Mouse (Mus musculus) gastrocnemius, postnatal 36 days (tissue): ENCODE results near the gene Kank4. TPM values are rescaled to one million over a fixed set of nuclear protein-coding genes. Genes with fewer than 3 reads are reported as not detected.
A peak's percentile ranks its signal among the peaks of the same experiment; 100 is the strongest.
"Not testable (repeated sequence)": the region's sequence is repeated elsewhere in the genome, so short reads cannot be mapped to it uniquely, and the experiment has no call there.

Experiments
- DNase-seq, 2 experiments: peaks; one replicate each; pipeline ENCODE4 v3.0.0; 2022
- intact Hi-C: fragments of 180-260 bp; cut with DNase I; formaldehyde crosslinking; loops from one replicate; pipeline ENCODE4 v1.15.1; 2025
- long read RNA-seq, 2 experiments: library from polyadenylated mRNA; stranded (forward); transcript quantifications; one replicate each; pipeline ENCODE4 v2.0.0; 2021
- total RNA-seq, 2 experiments: library from RNA; stranded (reverse); gene quantifications; 2 replicates each; pipeline ENCODE4 v1.2.3; 2021

Gene Kank4
- total RNA-seq = 1 to 10 TPM in 1 of 2 experiments, under 1 TPM in 1; 0.87 to 1.4 TPM
- long read RNA-seq, experiment 1 = 0 reads
- long read RNA-seq, experiment 2 = 0 reads

DNA sequence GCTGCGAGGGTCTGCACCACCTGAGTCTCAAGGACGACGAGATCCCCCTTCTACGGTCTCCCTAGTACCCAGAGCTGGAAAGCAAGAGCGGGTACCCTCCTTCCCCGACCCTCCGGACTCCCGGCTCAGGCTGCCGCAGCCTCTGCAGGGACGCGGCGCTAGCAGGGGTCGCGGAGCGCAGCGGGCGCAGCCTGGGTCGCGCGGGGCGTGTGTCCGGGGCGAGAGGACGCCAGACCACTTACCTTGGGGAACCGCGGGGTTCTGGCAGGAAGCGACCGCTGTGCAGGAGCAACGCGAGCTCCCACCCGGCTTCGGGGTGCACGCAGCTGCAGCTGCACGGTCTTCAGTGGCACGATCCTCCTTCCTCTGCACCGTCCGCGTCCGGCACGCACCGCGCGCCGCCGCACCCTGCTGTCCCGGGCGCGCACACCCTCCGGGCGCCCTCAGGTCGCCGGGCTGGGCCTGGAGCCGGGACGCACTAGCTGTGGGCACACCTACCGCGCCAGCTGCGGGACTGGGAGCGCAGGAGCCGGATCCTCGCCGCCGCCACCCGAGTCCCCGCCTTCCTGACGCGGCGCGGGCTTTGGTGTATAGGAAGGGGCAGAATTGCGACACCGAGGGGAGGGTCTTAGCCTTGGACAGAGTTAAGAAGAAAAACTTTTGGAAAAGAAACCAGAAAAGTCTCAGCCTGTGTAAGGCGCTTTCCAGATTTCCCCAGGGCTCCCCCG, at the start of gene Kank4:
Gene Kank4 (minus strand): TSS at position 354 of the 728 bp plus-strand sequence.
- peak in 1 of 2 experiments; percentile 21 for DNase-seq
- intact Hi-C loops = no loop called here

DNA sequence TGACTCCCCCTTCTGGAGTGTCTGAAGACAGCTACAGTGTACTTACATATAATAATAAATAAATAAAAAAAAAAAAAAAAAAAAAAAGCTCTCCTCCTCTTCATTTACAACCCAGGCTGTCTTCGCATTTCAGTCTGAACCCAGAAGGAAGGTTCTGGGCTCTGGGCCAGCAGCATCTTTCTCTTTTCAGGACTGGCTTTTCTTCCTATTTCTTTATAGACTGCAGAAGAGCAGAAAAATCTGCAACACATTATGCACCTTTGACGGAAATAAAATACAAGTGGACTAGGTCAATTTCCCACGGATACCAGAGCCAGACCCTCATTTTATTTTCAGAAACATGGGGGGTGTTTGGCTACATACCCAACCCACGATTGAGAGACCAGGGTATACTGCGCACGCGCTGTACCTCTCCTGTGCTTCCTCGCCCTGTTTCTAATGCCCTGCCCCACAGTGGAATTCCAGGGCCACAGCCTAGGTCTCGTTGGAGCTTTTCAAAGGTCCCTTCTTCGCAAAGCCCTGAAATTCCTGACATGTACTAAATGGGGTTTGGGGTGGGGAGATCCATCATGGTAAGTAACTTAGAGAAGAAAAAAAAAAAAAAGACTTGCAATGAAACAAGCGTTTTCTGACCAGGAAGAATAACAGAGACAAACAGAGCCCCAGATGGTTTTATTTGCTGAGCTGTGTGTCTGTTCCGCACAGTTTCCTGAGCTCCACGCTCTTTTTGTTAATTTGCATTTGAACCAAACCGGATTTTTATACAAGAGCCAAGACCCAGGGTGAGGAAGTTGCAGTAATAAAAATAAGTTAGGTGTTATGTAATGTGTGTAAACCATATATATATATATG, 48.3 kb upstream of the Kank4 start:
- intact Hi-C loops = no loop called here
- no peak for DNase-seq

DNA sequence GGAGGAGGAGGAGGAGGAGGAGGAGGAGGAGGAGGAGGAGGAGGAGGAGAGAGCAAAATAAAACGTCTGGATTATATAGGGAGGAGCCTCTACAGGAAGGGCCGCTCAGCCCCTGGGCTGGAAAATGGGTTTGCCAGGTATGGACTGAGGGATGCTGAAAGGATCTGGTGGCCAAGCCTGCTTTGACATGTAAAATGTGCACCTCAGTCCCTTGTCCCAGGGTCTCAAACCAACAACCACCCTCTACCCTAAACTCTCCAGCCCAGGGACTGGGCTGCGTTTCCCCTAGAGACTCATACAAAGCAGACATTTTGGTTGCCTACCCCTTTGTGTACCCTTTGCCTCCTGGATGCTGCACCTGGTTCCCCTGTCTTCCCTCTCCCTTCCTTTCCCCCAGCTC, 47.2 kb upstream of the Kank4 start:
- DNase-seq = no peak
- intact Hi-C loops = no loop called here

DNA sequence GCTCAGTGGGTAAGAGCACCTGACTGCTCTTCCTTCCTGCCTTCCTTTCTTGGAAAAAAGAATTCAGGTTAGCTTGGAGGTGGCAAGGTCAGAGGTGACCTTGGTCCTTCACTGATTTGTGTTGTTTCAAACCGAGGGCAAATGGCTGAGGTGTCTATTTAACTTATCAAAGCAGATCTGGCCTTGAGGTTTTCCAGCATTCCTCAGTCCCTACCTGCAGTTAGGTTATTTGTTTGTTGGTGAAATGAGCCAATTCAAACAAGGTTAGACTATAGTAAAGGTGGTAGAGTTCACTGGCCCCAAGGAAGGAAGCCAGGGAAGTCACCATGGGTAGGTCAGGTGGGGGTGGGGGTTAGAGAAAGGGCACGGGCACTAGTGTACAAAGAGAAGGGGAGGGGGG, 46.8 kb upstream of the Kank4 start:
- intact Hi-C loops = no loop called here
- DNase-seq = no peak

DNA sequence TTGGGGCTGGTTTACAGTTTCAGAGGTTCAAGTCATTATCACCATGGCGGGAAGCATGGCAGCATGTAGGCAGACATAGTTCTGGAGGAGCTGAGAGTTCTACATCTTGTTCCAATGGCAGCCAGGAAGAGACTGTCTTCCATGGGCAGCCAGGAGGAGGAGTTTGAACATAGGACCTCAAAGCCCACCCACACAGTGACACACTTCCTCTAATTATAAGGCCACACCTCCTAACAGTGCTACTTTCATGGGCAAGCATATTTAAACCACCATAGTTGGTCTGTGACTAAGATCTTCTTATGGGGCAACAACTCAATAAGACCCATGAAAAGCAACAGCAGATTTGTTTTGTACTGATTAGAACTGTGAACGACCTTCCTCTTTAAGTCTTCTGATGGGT, 46.1 kb upstream of the Kank4 start:
- no peak for DNase-seq
- intact Hi-C loops = no loop called here

DNA sequence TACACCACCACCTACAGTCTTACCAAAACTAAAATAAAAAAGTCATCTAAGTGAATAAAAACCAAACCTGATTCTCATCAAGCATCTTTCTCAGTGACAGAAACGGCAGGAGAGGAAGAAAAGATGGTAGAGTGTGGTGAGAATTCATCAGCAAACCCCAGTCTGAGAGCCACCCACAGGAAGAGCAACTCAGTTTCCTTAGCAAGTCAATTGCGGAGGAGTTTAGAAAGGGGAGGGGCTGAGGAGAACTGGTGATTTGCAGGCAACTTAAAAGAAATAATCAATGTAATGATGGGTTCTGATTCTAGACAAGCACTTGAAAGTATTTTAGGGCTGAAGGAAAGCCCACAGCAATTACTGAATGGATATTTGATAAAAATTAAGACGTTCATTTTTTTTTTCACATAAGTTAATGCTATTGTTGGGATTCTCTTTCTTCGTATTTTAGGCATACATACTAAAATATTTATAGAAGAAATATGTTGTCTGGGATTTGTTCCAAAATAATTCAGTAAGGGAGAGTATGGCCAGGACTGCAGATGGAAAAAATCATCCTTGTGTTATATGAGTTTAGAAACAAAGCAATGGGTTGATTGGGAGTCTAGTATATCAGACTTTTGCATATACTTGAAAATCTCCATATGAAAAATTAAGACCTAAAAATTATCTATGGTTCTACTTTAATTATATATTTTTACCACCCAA, 41.0 kb upstream of the Kank4 start:
- intact Hi-C loops = no loop called here
- DNase-seq = no peak

DNA sequence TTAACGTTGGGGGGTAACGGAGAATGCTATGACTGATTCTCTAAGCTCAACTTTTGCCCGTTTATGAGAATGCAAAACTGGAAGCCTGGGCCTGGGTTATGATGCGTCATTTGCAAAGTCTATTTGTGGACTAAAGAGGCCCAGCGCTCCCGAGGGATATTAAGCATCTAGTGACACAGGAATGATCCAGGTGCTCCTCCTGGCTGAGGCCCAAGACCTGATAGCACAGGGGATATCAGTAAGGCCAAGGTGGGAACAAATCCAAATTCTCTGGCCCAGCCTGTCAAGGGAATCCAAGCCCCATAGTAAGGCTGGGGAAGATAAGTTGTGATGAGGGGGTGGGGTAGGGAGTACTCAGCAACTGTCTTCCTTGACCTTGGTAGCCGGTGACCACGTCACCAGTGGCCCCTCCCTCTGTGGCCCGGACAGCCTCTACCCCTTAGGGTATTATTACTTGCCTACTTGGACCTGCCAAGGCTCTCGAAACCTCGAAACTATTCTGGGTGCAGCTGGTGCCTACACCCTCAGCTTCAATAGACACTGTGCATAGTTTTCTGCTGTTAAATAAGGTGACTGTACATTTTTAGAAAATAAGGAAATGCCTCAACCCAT, 39.8 kb upstream of the Kank4 start:
- intact Hi-C loops = no loop called here
- DNase-seq = no peak

DNA sequence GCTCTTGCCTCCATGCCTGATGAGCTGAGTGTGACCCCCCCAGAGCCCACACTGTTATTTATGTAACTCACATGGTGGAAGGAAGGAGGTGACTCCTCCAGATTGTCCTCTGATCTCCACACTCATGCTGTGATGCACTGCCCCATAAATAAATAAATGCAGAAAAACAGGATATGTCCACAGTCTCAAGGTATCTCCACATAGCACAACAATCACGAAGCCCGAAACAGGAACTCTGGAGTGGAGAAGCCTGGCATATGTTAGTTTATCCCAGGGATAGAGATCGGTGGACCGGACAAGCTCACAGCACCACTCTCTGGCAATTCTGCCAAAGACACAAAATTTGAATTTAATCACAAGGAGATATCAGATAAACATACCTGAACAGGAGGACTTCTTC, 36.6 kb upstream of the Kank4 start:
- intact Hi-C loops = no loop called here
- no peak for DNase-seq

DNA sequence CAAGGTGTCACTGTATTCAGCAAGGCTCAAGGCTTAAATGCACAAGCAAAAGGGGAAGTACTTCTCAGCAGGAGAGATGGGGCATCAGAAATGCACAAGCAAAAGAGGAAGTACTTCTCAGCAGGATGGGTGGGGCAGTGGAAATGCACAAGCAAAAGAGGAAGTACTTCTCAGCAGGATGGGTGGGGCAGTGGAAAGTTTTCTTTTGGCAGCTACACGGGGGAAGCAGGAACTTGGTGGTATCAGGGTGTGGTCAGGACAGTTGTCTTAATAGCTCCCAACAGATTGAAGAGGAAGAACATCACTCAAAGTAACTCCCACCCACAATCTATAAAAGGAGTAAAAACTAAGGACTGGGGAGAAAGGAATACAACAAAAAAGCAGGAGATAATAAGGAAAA, 33.1 kb upstream of the Kank4 start:
- DNase-seq, intact Hi-C loops: not testable (repeated sequence)

DNA sequence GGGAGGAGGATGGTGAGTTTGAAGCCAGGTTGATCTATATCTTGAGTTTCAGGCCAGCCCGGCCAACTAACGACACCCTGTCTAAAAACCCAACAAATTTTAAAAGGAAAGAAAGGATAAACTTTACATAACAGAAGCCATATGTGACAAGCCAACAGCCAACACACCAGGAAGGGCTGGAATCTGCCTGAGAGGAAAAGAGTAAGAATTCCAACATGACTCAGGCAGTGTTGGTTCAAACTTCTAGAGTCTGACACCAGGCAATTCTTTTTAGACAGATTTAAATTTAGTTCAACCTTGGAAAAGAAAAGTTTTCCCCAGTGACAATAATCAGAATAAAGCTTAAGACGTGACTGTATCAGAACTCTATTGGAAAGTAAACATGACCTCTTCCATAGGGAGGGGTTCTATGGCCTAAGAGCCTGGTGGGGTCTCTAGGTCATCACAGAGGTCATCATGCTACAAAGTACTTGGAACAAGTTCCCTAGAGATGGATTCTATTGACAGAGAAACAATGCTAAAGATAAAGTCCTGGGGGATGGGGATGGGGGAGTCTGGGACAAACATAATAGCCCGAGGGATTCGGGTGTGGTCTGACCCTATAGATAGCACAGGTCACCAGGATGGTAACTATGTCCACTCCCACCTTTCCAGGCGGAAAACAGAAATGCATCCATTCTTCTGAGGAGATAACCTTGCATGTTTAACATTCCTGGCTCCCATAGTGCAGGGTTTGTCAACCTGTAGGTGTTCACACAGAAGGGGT, 30.0 kb upstream of the Kank4 start:
- DNase-seq = no peak
- intact Hi-C loops = no loop called here

DNA sequence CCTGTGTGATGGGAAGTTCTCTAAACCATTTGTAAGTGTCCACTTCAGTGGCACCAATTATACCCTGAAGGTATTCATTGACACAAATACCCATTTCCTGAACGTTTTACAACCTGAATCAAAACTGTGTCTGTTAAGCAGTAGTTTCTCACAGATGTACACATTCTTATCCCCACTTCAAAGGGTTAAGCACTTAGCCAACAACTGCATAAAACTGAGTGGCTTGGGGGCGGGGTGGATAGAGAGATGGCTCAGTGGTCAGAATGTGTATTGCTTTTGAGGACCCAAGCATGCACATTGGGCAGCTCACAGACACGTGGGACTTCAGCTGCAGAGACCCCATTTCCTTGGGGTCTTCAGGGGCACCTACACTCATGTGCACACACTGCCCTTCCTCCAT, 29.1 kb upstream of the Kank4 start:
- DNase-seq = no peak
- intact Hi-C loops = no loop called here

DNA sequence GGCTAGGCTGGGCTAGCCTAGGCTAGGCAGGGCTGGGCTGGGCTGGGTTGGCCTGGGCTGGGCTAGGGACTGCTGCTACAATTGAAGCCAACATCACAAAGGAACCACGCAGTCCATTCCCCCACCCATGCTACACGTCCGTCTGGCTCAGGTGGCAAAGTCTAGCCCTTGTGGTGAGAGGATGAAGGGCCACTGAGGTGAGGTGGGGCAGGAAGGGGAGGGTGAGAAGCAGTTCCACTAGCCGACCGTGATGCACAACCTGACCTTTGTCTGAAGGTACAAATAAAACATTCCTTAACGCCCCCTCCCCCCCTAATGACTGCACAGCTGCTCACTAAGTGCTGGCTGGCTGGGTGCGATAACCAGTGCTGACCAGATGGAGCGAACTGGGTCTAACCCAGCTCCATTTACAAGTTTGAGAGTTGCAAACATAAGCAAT, 28.4 kb upstream of the Kank4 start:
- no peak for DNase-seq
- intact Hi-C loops = no loop called here

DNA sequence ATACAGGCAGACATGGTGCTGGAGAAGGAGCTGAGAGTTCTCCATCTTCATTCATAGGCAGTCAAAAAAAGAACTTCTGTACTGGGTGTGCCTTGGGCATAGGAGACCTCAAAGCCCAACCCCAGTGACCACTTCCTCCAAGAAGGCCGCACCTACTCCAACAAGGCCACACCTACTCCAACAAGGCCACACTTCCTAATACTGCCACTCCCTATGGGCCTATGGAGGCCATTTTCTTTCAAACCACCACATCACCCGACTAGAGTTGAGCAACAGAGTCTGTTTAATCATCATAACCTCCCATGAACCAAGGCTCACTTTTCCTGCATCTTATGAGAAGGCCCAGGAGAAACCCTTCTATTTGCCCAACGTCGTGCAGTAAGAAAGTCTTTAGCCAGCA, 27.9 kb upstream of the Kank4 start:
- no peak for DNase-seq
- intact Hi-C loops = no loop called here

DNA sequence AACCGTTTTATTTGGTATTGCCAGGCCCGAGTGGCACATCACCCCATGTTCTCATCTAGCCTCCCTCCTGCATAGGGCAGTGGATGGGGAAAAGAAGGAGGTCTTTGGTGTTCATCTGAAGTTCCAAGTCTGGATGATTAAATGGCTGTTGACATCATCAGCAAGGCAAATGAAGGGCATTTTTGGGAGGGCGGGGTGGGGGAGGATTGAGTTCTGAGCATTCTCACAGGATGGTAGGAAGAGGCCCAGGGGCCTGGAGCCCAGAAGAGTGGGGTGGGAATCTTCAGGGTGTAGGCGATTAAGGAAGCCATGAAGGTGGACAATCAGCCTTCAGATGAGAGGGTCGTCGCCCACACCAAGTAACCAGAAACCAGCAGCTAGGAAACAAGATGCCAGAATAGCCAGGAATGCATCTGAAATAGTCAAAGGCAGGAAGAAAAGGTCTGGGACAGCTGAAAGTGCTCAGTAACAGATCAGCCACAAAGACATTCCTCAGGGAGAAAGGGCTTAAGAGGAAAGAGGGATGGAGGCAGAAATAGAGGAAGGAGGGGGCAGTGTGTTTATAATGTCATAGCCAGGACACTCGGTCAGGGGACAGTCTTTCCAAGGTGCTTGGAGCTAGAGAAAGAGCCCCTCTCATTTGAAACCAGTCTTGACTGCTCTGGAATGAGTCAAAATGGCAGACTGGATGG, 26.7 kb upstream of the Kank4 start:
- no peak for DNase-seq
- intact Hi-C loops = no loop called here

DNA sequence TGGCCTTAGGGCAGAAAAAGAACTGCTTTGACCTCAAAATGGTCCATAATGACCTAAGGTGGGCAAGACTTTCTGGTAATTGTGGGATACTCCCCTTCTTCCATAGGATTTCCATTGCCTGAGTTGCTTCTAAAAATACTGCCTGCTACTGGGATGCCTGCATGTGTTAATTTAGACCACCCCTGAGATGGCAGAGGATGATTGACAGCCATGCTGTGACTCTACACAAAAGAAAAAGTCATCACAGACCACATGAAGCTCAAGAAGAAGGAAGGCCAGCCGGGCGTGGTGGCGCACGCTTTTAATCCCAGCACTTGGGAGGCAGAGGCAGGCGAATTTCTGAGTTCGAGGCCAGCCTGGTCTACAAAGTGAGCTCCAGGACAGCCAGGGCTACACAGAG, 23.9 kb upstream of the Kank4 start:
- DNase-seq, intact Hi-C loops: not testable (repeated sequence)

DNA sequence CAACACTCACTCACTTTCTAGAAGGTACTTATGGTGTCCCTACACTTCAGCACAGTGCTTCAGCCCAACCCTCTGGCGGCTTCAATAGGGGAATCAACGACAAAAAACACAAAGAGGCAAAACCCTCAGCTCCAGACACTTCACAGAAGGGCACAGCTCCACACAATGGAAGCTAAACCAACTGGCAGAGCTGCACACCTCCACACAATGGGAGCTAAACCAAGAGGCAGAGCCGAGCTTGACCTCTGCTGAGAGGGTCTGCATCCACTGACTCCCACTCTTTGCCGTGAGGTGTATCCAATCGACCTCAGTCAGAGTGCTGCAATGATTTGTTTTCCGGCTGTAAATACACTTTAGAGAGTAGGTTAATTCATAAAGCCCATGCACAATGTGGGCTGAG, 23.2 kb upstream of the Kank4 start:
- intact Hi-C loops = no loop called here
- DNase-seq = no peak

DNA sequence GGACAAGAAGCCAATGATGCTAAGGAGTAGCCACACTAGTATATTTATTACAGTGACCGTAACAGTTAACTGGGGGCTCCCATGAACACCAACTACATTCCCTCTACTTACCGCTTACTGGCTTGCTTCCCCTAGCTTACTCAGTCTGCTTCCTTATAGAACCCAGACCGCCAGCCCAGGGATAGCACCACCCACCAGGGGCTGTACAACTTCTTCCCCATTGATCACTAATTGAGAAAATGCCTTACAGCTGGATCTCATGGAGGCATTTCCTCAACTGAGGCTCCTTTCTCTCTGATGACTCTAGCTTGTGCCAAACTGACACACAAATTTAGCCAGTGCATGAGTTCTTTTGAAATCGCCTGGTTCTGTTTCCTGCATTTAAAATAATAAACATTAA, 21.6 kb upstream of the Kank4 start:
- DNase-seq = no peak
- intact Hi-C loops = no loop called here

DNA sequence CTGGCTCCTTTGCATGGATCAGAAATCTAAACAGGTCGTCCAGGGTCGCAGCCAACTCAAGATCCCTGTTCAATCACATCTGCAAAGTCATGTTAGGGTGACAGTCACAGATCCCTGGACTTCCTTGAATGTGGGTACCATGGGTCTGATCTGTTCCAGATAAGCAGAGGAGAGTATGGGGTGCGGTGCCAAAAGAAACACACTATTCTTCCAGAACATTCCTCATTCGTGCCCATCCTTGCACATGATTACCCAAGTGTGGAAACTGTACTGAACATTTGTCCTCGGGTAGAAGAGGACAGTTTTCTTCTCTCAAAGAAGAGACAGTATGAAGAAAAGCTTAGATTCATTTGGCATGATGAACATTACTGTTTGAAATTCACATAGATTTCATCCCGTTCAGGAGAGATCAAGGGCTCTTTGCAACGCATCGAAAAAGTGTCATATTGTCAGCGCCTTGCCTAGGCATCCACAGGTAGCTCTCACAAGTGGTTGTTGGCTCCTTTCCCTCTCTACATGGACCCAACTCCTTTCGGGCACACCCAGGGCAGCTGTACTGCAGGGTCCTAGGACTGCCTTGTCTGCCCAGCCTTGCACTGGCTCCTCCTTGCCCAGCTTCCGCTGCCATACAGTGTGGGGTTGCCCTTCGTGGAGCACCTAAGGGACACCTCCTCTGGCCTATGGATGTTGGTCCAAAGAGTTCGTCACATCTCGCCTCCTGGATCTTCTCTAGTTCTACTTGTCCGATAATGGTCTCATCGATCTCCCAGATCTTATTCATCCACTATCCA, 20.6 kb upstream of the Kank4 start:
- intact Hi-C loops = no loop called here

DNA sequence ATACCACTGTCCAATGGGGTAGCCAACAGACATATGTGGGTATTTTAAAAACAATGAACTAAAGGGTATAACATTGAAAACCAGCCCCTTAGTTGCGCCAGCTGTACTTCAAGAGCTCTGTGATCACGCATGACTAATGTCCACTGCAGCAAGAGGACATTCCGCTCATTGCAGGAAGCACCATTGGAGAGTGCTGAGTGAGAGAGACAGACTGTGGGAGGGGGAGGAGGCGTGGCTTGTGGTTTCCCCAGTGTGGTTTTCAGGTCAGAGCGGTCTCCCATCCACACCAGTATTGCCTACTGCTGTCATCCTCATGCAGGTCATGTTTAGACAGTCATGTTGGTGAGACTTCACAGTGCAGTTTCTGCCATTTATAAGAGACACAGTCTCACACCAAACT, 19.2 kb upstream of the Kank4 start:
- intact Hi-C loops = no loop called here
- DNase-seq = no peak

More for the DNA sequence above, 20.6 kb upstream of the Kank4 start:
- DNase-seq = no peak
